Mouse (Mus musculus): ENCODE measurements around the gene Foxa2.

DNA sequence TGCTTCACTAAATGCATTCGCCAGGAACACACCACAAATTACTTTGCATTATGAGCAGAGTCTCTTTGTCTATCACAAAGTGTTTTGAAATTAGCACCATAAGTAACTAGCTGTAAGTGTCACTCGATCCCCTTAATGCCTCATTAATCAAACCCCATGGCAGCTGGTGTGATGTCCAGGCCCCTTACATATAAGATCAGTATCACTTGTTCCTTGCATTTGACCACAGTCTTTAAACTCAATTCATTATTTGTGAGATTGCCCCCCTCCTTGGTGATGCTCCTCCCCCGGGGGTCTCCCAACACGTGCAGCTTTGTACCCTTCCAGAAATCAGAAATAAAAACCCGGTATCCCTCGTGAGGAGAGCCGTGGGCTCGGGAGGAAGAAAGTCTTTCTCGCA is 25.8 kb downstream of the Foxa2 start:
- TF ChIP-seq POLR2A (IDR thresholded peaks at IDR 0.05; ENCODE audit: low read depth, low read length) (no peak), CTCF (conservative IDR thresholded peaks at IDR 0.05; ENCODE audit: insufficient read depth, insufficient read length, low read depth, low read length) (no peak)

Data from kidney, adult 2 months (tissue).